Mouse (Mus musculus) thymus, adult 2 months (tissue): ENCODE measurements around the gene Arhgap10.

Experiments used
- CTCF ChIP-seq: fragments of 200-500 bp; IDR thresholded peaks from 2 replicates; pipeline ENCODE4 v1.5.1; 2012; ENCODE audit warnings: mild to moderate bottlenecking, control low read depth, low read length, moderate library complexity, borderline replicate concordance; ENCODE audit not compliant: control insufficient read depth, poor library complexity, insufficient read depth; ENCODE audit errors: extremely low read depth
- POLR2A ChIP-seq: fragments of 200-500 bp; IDR thresholded peaks from 2 replicates; pipeline ENCODE4 v1.6.1; 2012; ENCODE audit warnings: mild to moderate bottlenecking, low read length, control low read depth, moderate library complexity; ENCODE audit not compliant: control insufficient read depth, poor library complexity, insufficient read depth; ENCODE audit errors: extremely low read depth

- TF ChIP-seq POLR2A (no peak), CTCF (no peak)
Measured at GRCm38 (mm10) chr8:77261215-77261614, 256.5 kb downstream of the Arhgap10 start.
